Mouse (Mus musculus): Measurements from ENCODE around the gene St3gal2.

DNA sequence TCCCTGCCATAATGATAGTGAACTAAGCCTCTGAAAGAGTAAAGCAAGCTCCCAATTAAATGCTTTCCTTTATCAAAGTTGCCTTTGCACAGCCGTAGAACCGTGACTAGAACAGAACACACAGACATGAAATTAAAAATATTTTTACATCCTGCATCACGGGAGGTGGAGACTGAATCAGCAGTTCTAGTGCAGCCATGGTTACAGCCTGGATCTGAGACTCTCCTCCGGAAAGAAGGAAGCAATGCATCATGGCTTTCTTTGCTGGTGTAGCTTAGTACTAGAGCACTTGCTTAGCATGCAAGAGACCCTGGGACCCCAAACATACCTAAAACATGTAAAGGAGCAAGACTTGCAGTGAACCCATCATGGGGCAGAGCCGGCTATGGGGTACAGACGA is 14.3 kb upstream of the St3gal2 start:
- TF ChIP-seq CTCF (IDR thresholded peaks at IDR 0.05; ENCODE audit: insufficient read depth, low read length) (no peak), POLR2A (IDR thresholded peaks at IDR 0.05; ENCODE audit: borderline replicate concordance, extremely low read depth, low read depth, low read length) (no peak)
